Mouse (Mus musculus): ENCODE measurements around the gene Chrdl1.

Chrdl1 gene

DNA sequence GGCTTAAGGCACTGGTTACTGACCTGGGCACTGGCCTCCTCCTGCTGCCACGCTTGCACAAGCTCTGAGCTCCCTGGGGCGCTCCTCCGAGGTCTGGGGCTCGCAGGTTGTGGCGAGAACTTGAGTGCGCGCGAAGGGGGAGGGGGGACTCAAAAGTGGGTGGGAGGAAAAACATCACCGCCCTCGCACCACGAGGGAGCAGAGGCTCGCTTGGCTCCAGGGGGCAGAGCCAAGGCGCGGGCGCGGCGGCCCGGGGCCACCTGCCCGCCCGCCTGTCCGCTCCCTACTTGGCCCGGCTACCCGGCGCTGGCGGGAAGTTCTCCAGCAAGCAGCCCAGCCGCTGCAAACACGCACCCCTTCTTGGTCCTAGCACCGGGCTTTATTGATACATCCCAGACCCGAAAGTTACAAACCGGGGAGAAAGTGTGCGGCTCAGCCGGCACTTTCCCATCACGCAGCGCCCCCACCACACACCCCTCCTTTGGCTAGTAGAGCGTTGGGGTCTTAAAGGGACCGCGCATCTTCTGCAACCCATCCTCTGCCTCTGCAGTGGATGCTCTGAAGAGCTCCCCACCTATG is at the start of gene Chrdl1:
TSS of gene Chrdl1 (minus strand) at position 472 of the 579 bp plus-strand sequence.
- no peak for DNase-seq (ENCODE audit: extremely low read depth, low read depth, low spot score)

- DNase-seq (ENCODE audit: extremely low read depth, low read depth, low spot score), result no peak
These were observed 48.6 kb upstream of the Chrdl1 start for GRCm38 (mm10) chrX:143442638-143443037.

DNA sequence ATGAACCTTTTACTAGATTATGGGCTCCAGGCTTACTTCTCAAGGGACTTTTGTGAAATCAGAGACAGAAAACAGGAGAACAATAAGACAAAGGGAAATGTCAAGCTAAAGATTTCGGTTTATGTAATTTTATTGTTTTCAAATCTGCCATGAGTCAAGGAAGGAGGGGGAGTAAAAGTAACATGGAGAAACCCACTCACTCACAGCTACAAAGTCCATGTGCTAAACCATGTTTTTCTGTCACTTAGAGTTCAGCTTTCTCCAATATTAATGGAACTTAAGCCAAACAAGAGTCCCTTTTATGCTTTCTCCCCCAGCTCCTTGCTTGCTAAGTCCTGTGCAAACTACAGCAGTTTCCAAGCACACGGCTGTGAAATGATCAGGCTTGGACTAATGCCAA is 10.5 kb upstream of the Chrdl1 start:
- DNase-seq (ENCODE audit: extremely low read depth, low read depth, low spot score), result no peak

- no peak for DNase-seq (ENCODE audit: extremely low read depth, low read depth, low spot score)
These were observed 27.7 kb downstream of the Chrdl1 start for GRCm38 (mm10) chrX:143366256-143366959.

DNA sequence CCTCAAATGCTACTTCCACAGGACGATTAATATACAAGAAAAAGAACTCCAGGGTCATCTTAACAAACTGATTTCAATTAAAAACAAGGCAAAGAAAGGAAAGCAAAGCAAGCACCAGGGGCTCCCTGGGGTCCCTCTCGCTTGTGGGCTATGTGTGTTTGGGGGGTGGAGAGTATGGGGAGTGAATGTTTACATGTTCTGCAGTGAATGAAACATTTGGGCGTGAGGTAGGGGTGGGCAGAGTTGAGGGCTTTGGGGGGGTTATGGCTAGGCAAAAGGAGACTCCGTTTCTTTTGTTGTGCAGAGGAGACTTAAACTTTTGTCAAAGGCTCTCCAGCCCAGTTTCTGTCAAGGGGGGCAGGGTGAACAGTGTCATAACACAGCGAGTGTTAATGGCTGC is 46.8 kb downstream of the Chrdl1 start:
- DNase-seq (ENCODE audit: extremely low read depth, low read depth, low spot score), result no peak

GRCm38 (mm10) chrX:143346739-143347138 is 47.3 kb downstream of the Chrdl1 start:
- DNase-seq (ENCODE audit: extremely low read depth, low read depth, low spot score), result no peak

- DNase-seq (ENCODE audit: extremely low read depth, low read depth, low spot score), result no peak
These were observed 49.3 kb downstream of the Chrdl1 start for GRCm38 (mm10) chrX:143344509-143345495.

DNA sequence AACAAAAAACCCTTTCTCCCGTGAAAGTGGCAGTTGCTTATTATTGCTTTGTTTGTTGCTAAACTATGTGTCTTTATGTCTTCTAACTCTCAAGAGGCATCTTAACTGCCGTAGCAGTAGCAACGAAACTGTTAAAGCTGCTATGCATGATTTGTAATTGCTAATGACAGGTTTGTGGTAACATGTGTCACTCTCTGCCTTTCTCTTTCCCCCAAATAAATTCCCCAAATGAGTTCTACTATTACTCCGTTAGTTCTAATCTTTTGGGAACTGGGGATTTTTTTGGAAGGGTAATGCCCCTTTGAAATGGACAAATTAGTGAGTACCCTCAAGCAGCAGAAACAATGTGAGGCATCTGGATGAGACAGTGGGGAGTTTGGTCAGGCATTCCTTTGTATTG is 55.9 kb downstream of the Chrdl1 start:
- no peak for DNase-seq (ENCODE audit: extremely low read depth, low read depth, low spot score)

GRCm38 (mm10) chrX:143337561-143337960 is 56.5 kb downstream of the Chrdl1 start:
- no peak for DNase-seq (ENCODE audit: extremely low read depth, low read depth, low spot score)

- DNase-seq (ENCODE audit: extremely low read depth, low read depth, low spot score), result no peak
These were observed 57.4 kb downstream of the Chrdl1 start for GRCm38 (mm10) chrX:143336661-143337060.

GRCm38 (mm10) chrX:143335846-143336245 is 58.2 kb downstream of the Chrdl1 start:
- no peak for DNase-seq (ENCODE audit: extremely low read depth, low read depth, low spot score)

GRCm38 (mm10) chrX:143313166-143313565 is 80.9 kb downstream of the Chrdl1 start:
- no peak for DNase-seq (ENCODE audit: extremely low read depth, low read depth, low spot score)

DNA sequence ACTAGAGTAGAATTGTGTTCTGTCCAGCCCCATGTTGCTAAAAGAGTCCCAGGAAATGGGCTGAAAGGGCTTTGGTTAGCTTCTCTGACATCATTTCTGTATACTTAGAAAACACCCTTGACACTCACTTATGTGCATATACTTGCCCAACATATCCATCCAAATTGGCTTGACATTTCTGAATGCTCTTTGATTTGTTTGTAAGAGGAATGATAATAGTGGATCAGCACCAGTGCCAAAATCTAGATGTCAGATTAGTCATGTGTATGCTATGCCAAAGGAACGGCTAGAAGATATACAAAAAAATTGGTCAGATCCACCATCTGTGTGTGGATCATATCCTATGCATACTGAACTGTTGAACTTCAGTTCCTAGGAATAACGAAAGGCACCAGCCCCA is 99.3 kb downstream of the Chrdl1 start:
- DNase-seq (ENCODE audit: extremely low read depth, low read depth, low spot score), result no peak

DNA sequence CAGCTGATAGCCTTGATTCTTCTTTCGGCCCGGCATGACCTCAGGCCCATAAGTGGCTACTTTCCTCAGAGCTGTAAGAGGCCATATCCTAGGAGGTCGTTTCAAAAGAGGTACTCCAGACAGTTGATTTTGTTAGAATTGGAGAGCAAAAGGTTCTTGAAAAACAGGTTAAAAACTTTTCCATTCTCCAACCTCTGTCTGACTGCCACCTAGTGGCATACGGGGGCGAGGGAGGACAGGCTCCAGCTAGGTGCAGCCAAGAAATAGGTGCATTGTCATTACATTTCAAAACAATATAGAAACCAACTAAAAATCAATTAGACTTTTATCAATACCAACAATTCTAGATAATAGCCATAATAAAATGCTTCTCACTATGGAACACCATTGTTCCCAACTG is 118.9 kb downstream of the Chrdl1 start:
- no peak for DNase-seq (ENCODE audit: extremely low read depth, low read depth, low spot score)

GRCm38 (mm10) chrX:143250709-143251108 is 143.4 kb downstream of the Chrdl1 start:
- DNase-seq (ENCODE audit: extremely low read depth, low read depth, low spot score), result no peak

All from fat pad, adult 2 months (tissue).